Mouse (Mus musculus): Measurements from ENCODE around the gene Sfn. TPM values are rescaled to one million over a fixed set of nuclear protein-coding genes. Genes with fewer than 3 reads are reported as not detected.
A peak's percentile ranks its signal among the peaks of the same experiment; 100 is the strongest.

Gene Sfn
- polyA plus RNA-seq, 1 experiment: 3.3 TPM

DNA sequence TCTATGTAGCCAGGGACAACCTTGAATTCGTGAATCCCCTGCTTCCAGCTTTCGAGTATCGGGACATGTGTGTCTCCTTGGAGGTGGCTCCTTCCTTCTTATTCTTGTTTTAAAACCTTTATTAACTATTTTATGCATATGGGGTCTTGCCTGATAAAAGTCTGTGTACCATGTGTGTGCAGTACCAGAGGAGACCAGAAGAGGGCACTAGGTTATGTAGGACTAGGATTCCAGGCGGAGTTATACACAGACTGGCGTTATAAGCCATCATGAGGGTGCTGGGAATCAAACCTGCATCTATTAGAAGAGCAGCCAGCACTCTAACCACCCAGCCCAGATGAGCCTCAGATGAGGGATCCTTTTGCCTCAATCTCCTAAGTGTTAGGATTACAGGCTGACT is 9.8 kb upstream of the Sfn start:
- no peak overlapping the region for H3K4me3 ChIP-seq (ENCODE audit: insufficient read depth, low read length)
- H3K27ac ChIP-seq (ENCODE audit: insufficient read depth, low read depth, low read length): no peak overlapping the region
- no peak for TF ChIP-seq CTCF (IDR thresholded peaks at IDR 0.05; ENCODE audit: low read depth, low read length)
- no peak for TF ChIP-seq POLR2A (IDR thresholded peaks at IDR 0.05; ENCODE audit: borderline replicate concordance, low read depth, low read length)
- H3K4me1 ChIP-seq (ENCODE audit: control insufficient read depth, insufficient read depth, low read length): peaks cover 28% of the 10 kb centered on the region

DNA sequence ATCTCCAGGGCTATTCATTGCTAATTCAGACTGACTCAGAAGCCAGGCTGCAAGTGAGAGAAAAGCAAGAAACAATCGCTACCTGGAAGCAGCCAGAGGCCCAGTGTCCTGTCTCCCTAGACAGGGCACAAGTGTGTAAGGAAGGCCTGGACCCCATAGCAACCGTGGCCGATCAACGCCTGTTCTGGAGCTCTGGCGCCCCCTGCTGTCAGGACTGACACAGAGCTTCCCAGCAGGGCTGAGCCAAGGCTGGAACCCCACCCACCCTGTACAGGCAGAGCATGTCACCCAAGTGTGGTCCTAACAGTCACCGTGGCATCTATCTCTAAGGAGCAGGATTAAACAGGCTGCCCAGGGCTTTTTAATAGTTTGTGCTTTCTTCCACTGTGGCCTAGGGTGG is 7.8 kb upstream of the Sfn start:
- H3K4me3 ChIP-seq (ENCODE audit: insufficient read depth, low read length): no peak overlapping the region
- no peak overlapping the region for H3K27ac ChIP-seq (ENCODE audit: insufficient read depth, low read depth, low read length)
- TF ChIP-seq CTCF (IDR thresholded peaks at IDR 0.05; ENCODE audit: low read depth, low read length) (peak; percentile 83), POLR2A (IDR thresholded peaks at IDR 0.05; ENCODE audit: borderline replicate concordance, low read depth, low read length) (no peak)
- peaks cover 17% of the 10 kb centered on the region for H3K4me1 ChIP-seq (ENCODE audit: control insufficient read depth, insufficient read depth, low read length)

DNA sequence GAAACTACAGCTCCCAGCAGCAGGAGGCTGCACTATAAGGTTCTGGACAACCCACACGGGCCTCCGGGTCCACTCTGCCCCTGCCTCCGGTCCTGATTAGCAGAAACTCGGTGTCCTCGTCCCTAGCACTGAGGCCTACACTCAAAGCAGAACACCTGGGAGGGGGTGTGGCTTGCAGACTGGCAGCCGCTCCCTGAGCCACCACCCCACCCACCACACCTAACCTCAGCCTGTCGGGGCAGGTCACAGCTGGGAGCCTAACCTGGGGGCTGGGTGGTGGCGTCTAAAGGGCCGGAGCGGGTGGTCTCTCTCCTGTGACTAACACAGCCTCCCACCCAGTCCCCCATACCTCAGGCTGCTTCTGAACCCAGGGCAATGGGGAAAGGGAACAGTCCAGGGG is 5.3 kb upstream of the Sfn start:
- TF ChIP-seq POLR2A (IDR thresholded peaks at IDR 0.05; ENCODE audit: borderline replicate concordance, low read depth, low read length) (no peak), CTCF (IDR thresholded peaks at IDR 0.05; ENCODE audit: low read depth, low read length) (no peak)
- Histone ChIP-seq H3K4me3 (ENCODE audit: insufficient read depth, low read length) (no peak overlapping the region), H3K27ac (ENCODE audit: insufficient read depth, low read depth, low read length) (no peak overlapping the region), H3K4me1 (ENCODE audit: control insufficient read depth, insufficient read depth, low read length) (peaks cover 2% of the 10 kb centered on the region; the same call in 1 of the 2 replicates)

DNA sequence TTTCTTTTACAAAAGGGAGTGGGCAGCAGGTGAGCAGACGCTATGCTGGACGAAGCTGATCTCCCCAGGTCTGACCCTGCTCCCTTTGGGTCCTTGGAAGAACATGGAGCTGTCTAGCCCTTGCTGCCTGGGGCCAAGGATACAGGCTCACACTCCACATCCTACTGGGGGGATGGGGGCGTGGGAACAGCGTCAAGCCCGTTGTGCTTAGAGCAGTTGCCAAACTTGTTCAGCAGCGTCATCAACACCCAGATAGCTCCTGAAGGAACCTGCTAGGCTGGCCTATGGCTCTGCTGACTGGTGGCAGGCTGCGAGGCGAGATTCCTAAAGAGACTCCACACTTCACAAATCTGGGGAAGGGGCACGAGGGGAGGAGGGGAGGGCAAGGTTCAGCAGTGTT is 3.4 kb upstream of the Sfn start:
- Histone ChIP-seq H3K4me3 (ENCODE audit: insufficient read depth, low read length) (no peak overlapping the region), H3K4me1 (ENCODE audit: control insufficient read depth, insufficient read depth, low read length) (no peaks in the 10 kb centered on the region; the same call in 1 of the 2 replicates), H3K27ac (ENCODE audit: insufficient read depth, low read depth, low read length) (no peak overlapping the region)
- no peak for TF ChIP-seq POLR2A (IDR thresholded peaks at IDR 0.05; ENCODE audit: borderline replicate concordance, low read depth, low read length)
- TF ChIP-seq CTCF (IDR thresholded peaks at IDR 0.05; ENCODE audit: low read depth, low read length): no peak

DNA sequence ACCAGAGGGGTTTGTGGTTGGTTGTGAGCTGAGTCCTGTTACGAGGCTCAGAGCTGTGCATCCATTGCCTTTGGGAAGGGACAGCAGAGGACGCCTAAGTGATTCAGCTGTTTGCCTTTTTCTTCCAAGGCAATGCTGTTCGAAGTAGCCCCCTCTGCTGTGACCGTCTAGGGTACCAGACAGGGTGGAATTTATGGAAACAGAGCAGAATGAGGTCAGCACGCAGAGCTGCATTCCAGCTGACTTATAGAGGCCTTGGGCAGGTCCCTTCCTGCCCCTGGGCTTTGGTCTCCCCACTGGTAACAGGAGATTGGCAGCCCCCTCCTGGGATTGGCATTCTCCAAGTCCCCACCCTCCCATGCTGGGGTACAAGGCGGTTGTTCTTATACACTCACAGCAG is 2.9 kb upstream of the Sfn start:
- H3K27ac ChIP-seq (ENCODE audit: insufficient read depth, low read depth, low read length): no peak overlapping the region
- TF ChIP-seq CTCF (IDR thresholded peaks at IDR 0.05; ENCODE audit: low read depth, low read length) (no peak), POLR2A (IDR thresholded peaks at IDR 0.05; ENCODE audit: borderline replicate concordance, low read depth, low read length) (no peak)
- peaks cover 3% of the 10 kb centered on the region; the same call in 1 of the 2 replicates for H3K4me1 ChIP-seq (ENCODE audit: control insufficient read depth, insufficient read depth, low read length)
- no peak overlapping the region for H3K4me3 ChIP-seq (ENCODE audit: insufficient read depth, low read length)

DNA sequence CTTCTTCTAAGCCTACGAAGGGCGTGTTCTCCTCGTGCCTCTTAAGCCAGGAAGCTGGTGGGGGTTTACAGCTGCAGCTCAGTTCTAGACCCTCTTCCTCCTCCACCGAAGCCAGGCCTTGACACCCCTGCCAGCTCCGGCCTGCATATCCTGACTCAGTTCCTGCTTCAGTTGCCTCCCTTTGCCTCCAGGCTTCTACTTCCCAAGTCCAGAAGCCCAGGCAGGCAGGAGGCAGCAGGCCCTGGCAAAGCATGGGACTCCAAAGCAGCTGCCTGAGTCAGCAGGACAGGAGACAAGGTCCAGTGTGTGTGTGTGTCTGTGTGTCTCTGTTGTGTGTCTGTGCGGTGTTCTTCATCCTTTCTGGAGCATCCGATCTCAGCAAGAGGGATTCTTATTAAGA is 2.2 kb upstream of the Sfn start:
- Histone ChIP-seq H3K27ac (ENCODE audit: insufficient read depth, low read depth, low read length) (no peak overlapping the region), H3K4me3 (ENCODE audit: insufficient read depth, low read length) (no peak overlapping the region), H3K4me1 (ENCODE audit: control insufficient read depth, insufficient read depth, low read length) (peaks cover 5% of the 10 kb centered on the region)
- TF ChIP-seq POLR2A (IDR thresholded peaks at IDR 0.05; ENCODE audit: borderline replicate concordance, low read depth, low read length) (no peak), CTCF (IDR thresholded peaks at IDR 0.05; ENCODE audit: low read depth, low read length) (no peak)

DNA sequence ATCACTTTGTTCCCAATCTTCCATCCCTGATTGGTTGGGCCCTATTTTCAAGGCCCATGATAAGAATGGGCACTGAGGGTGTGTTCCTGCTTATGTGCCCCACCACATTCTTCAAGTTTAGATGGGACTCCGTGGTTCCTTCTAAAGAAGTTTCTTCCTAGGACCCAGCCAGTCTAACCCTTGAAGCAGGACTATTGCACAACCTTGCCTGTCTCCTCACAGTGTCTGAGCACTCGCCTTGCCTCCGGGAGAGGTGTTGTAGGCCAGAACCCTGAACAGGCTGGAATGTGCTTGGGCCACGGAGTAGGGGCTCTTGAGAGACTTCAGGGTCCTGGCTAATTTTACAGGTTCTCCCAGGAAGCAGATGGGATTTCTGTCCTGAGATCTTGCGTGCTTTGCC is 1.1 kb upstream of the Sfn start:
- TF ChIP-seq CTCF (IDR thresholded peaks at IDR 0.05; ENCODE audit: low read depth, low read length): no peak
- no peak for TF ChIP-seq POLR2A (IDR thresholded peaks at IDR 0.05; ENCODE audit: borderline replicate concordance, low read depth, low read length)

DNA sequence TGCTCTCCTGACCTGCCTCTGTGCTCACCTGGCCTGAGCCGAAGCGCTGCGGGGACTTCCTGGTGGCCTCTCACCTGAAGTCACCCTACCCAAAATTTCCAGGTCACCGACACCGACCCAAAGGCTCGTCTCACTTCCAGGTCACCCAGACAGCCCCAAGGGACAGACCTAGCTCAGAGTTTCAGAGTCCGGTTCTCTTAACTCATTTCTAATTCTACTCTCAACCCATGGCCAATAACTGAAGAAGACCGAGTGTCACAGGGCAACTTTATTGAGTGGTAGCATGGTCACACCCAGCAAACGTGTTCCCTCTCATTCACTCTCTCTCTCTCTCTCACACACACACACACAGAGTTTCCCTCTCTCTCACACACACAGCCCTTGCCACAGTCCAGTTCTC is 1.7 kb downstream of the Sfn start:
- TF ChIP-seq POLR2A (IDR thresholded peaks at IDR 0.05; ENCODE audit: borderline replicate concordance, low read depth, low read length) (no peak), CTCF (IDR thresholded peaks at IDR 0.05; ENCODE audit: low read depth, low read length) (no peak)
- Histone ChIP-seq H3K4me3 (ENCODE audit: insufficient read depth, low read length) (peak overlapping the region; percentile 72), H3K27ac (ENCODE audit: insufficient read depth, low read depth, low read length) (no peak overlapping the region), H3K4me1 (ENCODE audit: control insufficient read depth, insufficient read depth, low read length) (peaks cover 12% of the 10 kb centered on the region)

More for the DNA sequence above, 1.1 kb upstream of the Sfn start:
- Histone ChIP-seq H3K27ac (ENCODE audit: insufficient read depth, low read depth, low read length) (no peak overlapping the region), H3K4me1 (ENCODE audit: control insufficient read depth, insufficient read depth, low read length) (peaks cover 12% of the 10 kb centered on the region), H3K4me3 (ENCODE audit: insufficient read depth, low read length) (no peak overlapping the region)

DNA sequence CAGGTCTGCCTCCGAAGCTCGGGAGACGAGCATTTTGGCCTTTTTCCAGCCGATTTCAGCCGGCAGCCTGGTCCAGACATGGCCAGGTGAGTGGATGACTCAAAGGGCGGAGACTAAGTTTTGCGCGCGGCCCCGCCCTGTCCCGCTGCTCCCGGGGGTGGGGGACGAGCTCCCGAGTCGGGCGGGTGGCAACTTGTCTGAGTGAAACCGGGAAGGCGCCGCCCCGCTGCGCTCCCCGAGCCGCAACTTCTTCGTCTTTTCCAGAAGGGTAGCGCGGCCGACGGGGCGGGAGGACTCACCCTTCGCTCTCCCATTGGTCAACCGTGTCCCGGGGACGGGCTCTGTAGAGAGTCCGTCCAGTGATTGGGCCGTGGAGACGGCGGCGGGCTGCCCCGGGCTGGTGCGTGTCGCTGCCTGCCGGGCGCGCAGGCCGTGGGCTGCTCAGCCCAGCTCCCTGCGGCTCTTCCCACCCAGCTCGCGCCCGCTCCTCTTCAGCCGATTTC is 2.3 kb downstream of the Sfn start:
- no peak overlapping the region for H3K27ac ChIP-seq (ENCODE audit: insufficient read depth, low read depth, low read length)
- H3K4me1 ChIP-seq (ENCODE audit: control insufficient read depth, insufficient read depth, low read length): peaks cover 12% of the 10 kb centered on the region
- no peak for TF ChIP-seq POLR2A (IDR thresholded peaks at IDR 0.05; ENCODE audit: borderline replicate concordance, low read depth, low read length)
- no peak for TF ChIP-seq CTCF (IDR thresholded peaks at IDR 0.05; ENCODE audit: low read depth, low read length)
- peak overlapping the region; percentile 72 for H3K4me3 ChIP-seq (ENCODE audit: insufficient read depth, low read length)

DNA sequence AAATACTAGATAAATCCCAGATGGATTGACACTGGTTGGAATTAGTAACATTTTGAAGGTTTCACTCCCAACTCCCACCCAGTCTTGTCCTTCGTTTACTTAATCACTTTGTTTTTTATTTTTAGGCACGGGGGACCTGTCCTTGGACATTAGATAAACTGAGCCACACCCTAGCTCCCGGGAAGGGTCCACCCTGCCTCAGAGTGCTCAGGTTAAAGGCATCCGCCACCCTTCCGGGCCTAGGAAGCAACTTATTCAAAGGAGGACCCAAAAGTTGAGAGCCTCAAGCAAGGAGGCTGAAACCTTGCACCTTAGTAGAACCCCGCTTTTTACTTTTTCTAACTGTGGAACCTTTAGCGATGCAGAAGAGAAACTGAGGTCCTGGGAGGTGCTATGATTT is 2.9 kb downstream of the Sfn start:
- Histone ChIP-seq H3K4me3 (ENCODE audit: insufficient read depth, low read length) (peak overlapping the region; percentile 72), H3K4me1 (ENCODE audit: control insufficient read depth, insufficient read depth, low read length) (peaks cover 12% of the 10 kb centered on the region), H3K27ac (ENCODE audit: insufficient read depth, low read depth, low read length) (no peak overlapping the region)
- TF ChIP-seq POLR2A (IDR thresholded peaks at IDR 0.05; ENCODE audit: borderline replicate concordance, low read depth, low read length) (no peak), CTCF (IDR thresholded peaks at IDR 0.05; ENCODE audit: low read depth, low read length) (no peak)

DNA sequence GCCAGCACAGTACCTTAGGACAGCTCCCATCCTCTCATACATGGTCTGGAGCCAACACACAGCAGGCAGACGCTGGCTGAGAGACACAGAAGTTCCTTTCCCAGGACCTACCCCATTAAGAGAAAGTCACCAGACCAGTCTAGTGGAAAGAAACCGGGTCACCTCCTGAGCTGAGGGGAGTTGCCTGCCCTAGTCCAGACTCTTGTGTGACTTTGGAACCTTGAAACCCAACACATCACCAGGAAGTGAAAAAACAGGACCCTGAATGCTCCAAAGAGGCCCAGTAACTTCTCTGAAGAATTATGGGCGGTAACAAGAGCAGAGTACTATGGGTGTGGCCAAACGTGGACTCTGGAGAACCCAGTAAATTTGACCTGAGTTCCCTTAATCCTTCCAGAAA is 3.4 kb downstream of the Sfn start:
- Histone ChIP-seq H3K27ac (ENCODE audit: insufficient read depth, low read depth, low read length) (no peak overlapping the region), H3K4me1 (ENCODE audit: control insufficient read depth, insufficient read depth, low read length) (peaks cover 12% of the 10 kb centered on the region), H3K4me3 (ENCODE audit: insufficient read depth, low read length) (no peak overlapping the region)
- TF ChIP-seq POLR2A (IDR thresholded peaks at IDR 0.05; ENCODE audit: borderline replicate concordance, low read depth, low read length) (no peak), CTCF (IDR thresholded peaks at IDR 0.05; ENCODE audit: low read depth, low read length) (no peak)

Measured in bone marrow macrophage, adult 2 months (primary cell).